Mouse (Mus musculus) adrenal gland, adult 18-20 months (tissue): ENCODE measurements at regions not wholly inside any gene's neighbourhood (a gene's known extent, or its start where the extent isn't known, plus 50 kb on each side); places are given as distances from the start of the nearest gene placed in this dataset.

Experiments used
- DNase-seq, 2 experiments: peaks; one replicate each; pipeline ENCODE4 v3.0.0; 2021 to 2022; ENCODE audit warnings: low spot score in 2 of 2

GRCm38 (mm10) chr6:144880098-144880497, 98.3 kb upstream of the Sox5 start:
- no peak for DNase-seq

- no peak for DNase-seq
Measured at GRCm38 (mm10) chr6:144876758-144877157, 95.0 kb upstream of the Sox5 start.

GRCm38 (mm10) chr6:144875862-144876261, 94.1 kb upstream of the Sox5 start:
- DNase-seq = no peak

- no peak for DNase-seq
Measured at GRCm38 (mm10) chr6:144874251-144874650, 92.5 kb upstream of the Sox5 start.

- DNase-seq = no peak
Measured at GRCm38 (mm10) chr6:144870949-144871348, 89.2 kb upstream of the Sox5 start.

- no peak for DNase-seq
Measured at GRCm38 (mm10) chr6:144867333-144867732, 85.6 kb upstream of the Sox5 start.

- no peak for DNase-seq
Measured at GRCm38 (mm10) chr6:144864026-144864425, 82.2 kb upstream of the Sox5 start.

GRCm38 (mm10) chr6:144863430-144863994, 81.7 kb upstream of the Sox5 start:
- DNase-seq = no peak

- no peak for DNase-seq
Measured at GRCm38 (mm10) chr6:144841510-144841909, 59.7 kb upstream of the Sox5 start.

- no peak for DNase-seq
Measured at GRCm38 (mm10) chr6:144839383-144839782, 57.6 kb upstream of the Sox5 start.

GRCm38 (mm10) chr6:144834323-144835183, 52.8 kb upstream of the Sox5 start:
- DNase-seq = no peak
